Mouse (Mus musculus) lung, postnatal 0 days (tissue): ENCODE results near the gene Alox12. TPM values are rescaled to one million over a fixed set of nuclear protein-coding genes. Genes with fewer than 3 reads are reported as not detected.

ENCODE experiments used
- ATAC-seq: fragments of 200-750 bp; cut with Nextera tagmentation; 2 replicates; pipeline ENCODE4 v1.8.0; 2017; ENCODE audit warnings: moderate library complexity
- DNase-seq: peaks from one replicate; pipeline ENCODE4 v3.0.0-alpha.2; 2016; ENCODE audit warnings: low spot score
- H3K27ac ChIP-seq: fragments of 300-500 bp; sonication (generic); 2 replicates; pipeline ENCODE4 v1.5.1; 2014; ENCODE audit warnings: antibody characterized with exemption, mild to moderate bottlenecking, low read length, mixed read lengths
- H3K27me3 ChIP-seq: fragments of 300-500 bp; sonication (generic); replicated peaks from 2 replicates; pipeline ENCODE4 v1.6.1; 2014; ENCODE audit warnings: low read length, mixed read lengths; ENCODE audit not compliant: insufficient read depth
- H3K36me3 ChIP-seq: fragments of 300-500 bp; sonication (generic); 2 replicates; pipeline ENCODE4 v1.6.1; 2014; ENCODE audit warnings: low read length, mixed read lengths; ENCODE audit not compliant: insufficient read depth
- H3K4me1 ChIP-seq: fragments of 300-500 bp; sonication (generic); 2 replicates; pipeline ENCODE4 v1.6.1; 2014; ENCODE audit warnings: antibody characterized with exemption, low read depth, low read length, mixed read lengths; ENCODE audit not compliant: insufficient read depth
- H3K4me2 ChIP-seq: fragments of 300-500 bp; sonication (generic); replicated peaks from 2 replicates; pipeline ENCODE4 v1.6.1; 2014; ENCODE audit warnings: low read depth, mild to moderate bottlenecking, low read length, moderate library complexity, mixed read lengths
- H3K4me3 ChIP-seq: fragments of 300-500 bp; sonication (generic); 2 replicates; pipeline ENCODE4 v1.5.1; 2014; ENCODE audit warnings: low read depth, low read length
- H3K9ac ChIP-seq: fragments of 300-500 bp; sonication (generic); replicated peaks from 2 replicates; pipeline ENCODE4 v1.6.1; 2014; ENCODE audit warnings: low read depth, mild to moderate bottlenecking
- H3K9me3 ChIP-seq: fragments of 300-500 bp; sonication (generic); 2 replicates; pipeline ENCODE4 v1.6.1; 2016; ENCODE audit warnings: low read length, mixed read lengths
- CTCF ChIP-seq: IDR thresholded peaks from 2 replicates; pipeline ENCODE4 v1.5.1; 2016; ENCODE audit warnings: antibody characterized with exemption, mild to moderate bottlenecking
- EP300 ChIP-seq: IDR thresholded peaks from 2 replicates; pipeline ENCODE4 v1.6.1; 2016; ENCODE audit warnings: antibody characterized with exemption, mild to moderate bottlenecking, control low read depth
- WGBS: fragments of 180-500 bp; shearing (Covaris S2); extraction: QIAGEN DNeasy Blood & Tissue Kit; methylation state at CpG from one replicate; pipeline ENCODE4 v1.1.7; 2014; 5-methylcytosine and 5-hydroxymethylcytosine counted together
- polyA plus RNA-seq: library from polyadenylated mRNA; unstranded; fragments of >200 nt; fragmentation: Nextera tagmentation; extraction: Ambion mirVana; gene quantifications from 2 replicates; pipeline ENCODE4 v1.2.1, GENCODE M21; 2015

The Alox12 gene
- polyA plus RNA-seq, 1 experiment from 2014 or later: 5.8 TPM

- WGBS: 53% methylated on average over 11 of the region's 11 CpGs
- Histone ChIP-seq H3K9me3 (no peaks in the 10 kb centered on the region), H3K36me3 (no peaks in the 10 kb centered on the region), H3K4me3 (no peak overlapping the region), H3K27me3 (peaks cover 8% of the 10 kb centered on the region; the same call in 1 of the 2 replicates), H3K9ac (no peak overlapping the region), H3K27ac (no peak overlapping the region), H3K4me1 (no peaks in the 10 kb centered on the region; the same call in 1 of the 2 replicates), H3K4me2 (no peak overlapping the region)
- TF ChIP-seq CTCF (no peak), EP300 (no peak)
- DNase-seq (no peak), ATAC-seq (no peak)
These were observed 5.0 kb downstream of the Alox12 start for GRCm38 (mm10) chr11:70250150-70250549.

GRCm38 (mm10) chr11:70247136-70247845 lies 7.9 kb downstream of the Alox12 start:
- Histone ChIP-seq H3K4me1 (no peaks in the 10 kb centered on the region), H3K9me3 (no peaks in the 10 kb centered on the region), H3K9ac (no peak overlapping the region), H3K27ac (no peak overlapping the region), H3K4me3 (no peak overlapping the region), H3K27me3 (no peaks in the 10 kb centered on the region), H3K36me3 (no peaks in the 10 kb centered on the region), H3K4me2 (no peak overlapping the region)
- 49% methylated on average over 9 of the region's 9 CpGs for WGBS
- ATAC-seq (peak; percentile 49), DNase-seq (peak; percentile 70)
- TF ChIP-seq CTCF (peak; percentile 89), EP300 (no peak)

GRCm38 (mm10) chr11:70242591-70242990 lies 12.6 kb downstream of the Alox12 start:
- Histone ChIP-seq H3K27ac (no peak overlapping the region), H3K4me1 (peaks cover 11% of the 10 kb centered on the region), H3K27me3 (no peaks in the 10 kb centered on the region), H3K36me3 (no peaks in the 10 kb centered on the region), H3K4me2 (no peak overlapping the region), H3K4me3 (no peak overlapping the region), H3K9me3 (no peaks in the 10 kb centered on the region), H3K9ac (no peak overlapping the region)
- WGBS: 70% methylated on average over 11 of the region's 11 CpGs
- no peak for DNase-seq
- ATAC-seq: no peak
- no peak for TF ChIP-seq CTCF
- TF ChIP-seq EP300: no peak

- WGBS: under 1% methylated on average over 25 of the region's 35 CpGs
- DNase-seq (peak; percentile 96), ATAC-seq (peak; percentile 44)
- H3K27me3 ChIP-seq: no peaks in the 10 kb centered on the region
- peak within 1 kb of the TSS; percentile 95 for H3K27ac ChIP-seq
- H3K9me3 ChIP-seq: no peaks in the 10 kb centered on the region
- H3K4me2 ChIP-seq: peak within 1 kb of the TSS; percentile 69
- peak within 1 kb of the TSS; percentile 72 for H3K4me3 ChIP-seq
- peaks cover 16% of the 10 kb centered on the region for H3K4me1 ChIP-seq
- no peak for TF ChIP-seq CTCF
- TF ChIP-seq EP300: no peak
- H3K9ac ChIP-seq: peak within 1 kb of the TSS; percentile 84
- no peaks in the 10 kb centered on the region for H3K36me3 ChIP-seq
These were observed 15.4 kb downstream of the Alox12 start, which contains the start of the genes Gm21988 and Rnasek for GRCm38 (mm10) chr11:70239541-70240279. TSS of gene Gm21988 (minus strand) at chr11:70239830. TSS of gene Rnasek (minus strand) at chr11:70239842.

GRCm38 (mm10) chr11:70238591-70239440 lies 16.3 kb downstream of the Alox12 start:
- no peaks in the 10 kb centered on the region for H3K9me3 ChIP-seq
- TF ChIP-seq CTCF (no peak), EP300 (no peak)
- no peaks in the 10 kb centered on the region for H3K36me3 ChIP-seq
- peak overlapping the region; percentile 69 for H3K4me2 ChIP-seq
- peak overlapping the region; percentile 72 for H3K4me3 ChIP-seq
- WGBS: 8% methylated on average over 23 of the region's 23 CpGs
- H3K9ac ChIP-seq: peak overlapping the region; percentile 84
- peak; percentile 61 for DNase-seq
- H3K27me3 ChIP-seq: no peaks in the 10 kb centered on the region
- no peak for ATAC-seq
- H3K4me1 ChIP-seq: peaks cover 16% of the 10 kb centered on the region
- H3K27ac ChIP-seq: peak overlapping the region; percentile 95
